Mouse (Mus musculus): ENCODE measurements at regions not wholly inside any gene's neighbourhood (a gene's known extent, or its start where the extent isn't known, plus 50 kb on each side); places are given as distances from the start of the nearest gene placed in this dataset.

- no peak overlapping the region for H3K27ac ChIP-seq (ENCODE audit: insufficient read depth, low read depth, low read length)
- WGBS = 54% methylated on average over 12 of the region's 12 CpGs
- H3K36me3 ChIP-seq (ENCODE audit: control insufficient read depth, insufficient read depth, low read length) = no peaks in the 10 kb centered on the region
- no peak for TF ChIP-seq CTCF (IDR thresholded peaks at IDR 0.05; ENCODE audit: extremely low read depth, insufficient read length, insufficient replicate concordance, low read depth, low read length)
- no peak for TF ChIP-seq POLR2A (IDR thresholded peaks at IDR 0.05; ENCODE audit: low read depth, low read length)
- H3K27me3 ChIP-seq (ENCODE audit: control insufficient read depth, insufficient read depth, low read length) = no peaks in the 10 kb centered on the region
- H3K4me3 ChIP-seq (ENCODE audit: low read depth, low read length) = no peak overlapping the region
- no peaks in the 10 kb centered on the region for H3K4me1 ChIP-seq (ENCODE audit: control insufficient read depth, insufficient read depth, insufficient read length, low read length)
These were observed 112.8 kb downstream of the Chic2 start for GRCm38 (mm10) chr5:74931765-74932164.

GRCm38 (mm10) chr5:74927543-74927942 is 117.0 kb downstream of the Chic2 start:
- Histone ChIP-seq H3K27ac (ENCODE audit: insufficient read depth, low read depth, low read length) (no peak overlapping the region), H3K4me1 (ENCODE audit: control insufficient read depth, insufficient read depth, insufficient read length, low read length) (no peaks in the 10 kb centered on the region), H3K4me3 (ENCODE audit: low read depth, low read length) (no peak overlapping the region), H3K27me3 (ENCODE audit: control insufficient read depth, insufficient read depth, low read length) (no peaks in the 10 kb centered on the region), H3K36me3 (ENCODE audit: control insufficient read depth, insufficient read depth, low read length) (no peaks in the 10 kb centered on the region)
- WGBS = 66% methylated on average over 2 of the region's 2 CpGs
- TF ChIP-seq POLR2A (IDR thresholded peaks at IDR 0.05; ENCODE audit: low read depth, low read length) (no peak), CTCF (IDR thresholded peaks at IDR 0.05; ENCODE audit: extremely low read depth, insufficient read length, insufficient replicate concordance, low read depth, low read length) (no peak)

GRCm38 (mm10) chr5:74925769-74926168 is 118.8 kb downstream of the Chic2 start:
- Histone ChIP-seq H3K27me3 (ENCODE audit: control insufficient read depth, insufficient read depth, low read length) (no peaks in the 10 kb centered on the region), H3K27ac (ENCODE audit: insufficient read depth, low read depth, low read length) (no peak overlapping the region), H3K4me1 (ENCODE audit: control insufficient read depth, insufficient read depth, insufficient read length, low read length) (peaks cover under 1% of the 10 kb centered on the region; the same call in 1 of the 2 replicates), H3K36me3 (ENCODE audit: control insufficient read depth, insufficient read depth, low read length) (no peaks in the 10 kb centered on the region), H3K4me3 (ENCODE audit: low read depth, low read length) (no peak overlapping the region)
- no peak for TF ChIP-seq POLR2A (IDR thresholded peaks at IDR 0.05; ENCODE audit: low read depth, low read length)
- no peak for TF ChIP-seq CTCF (IDR thresholded peaks at IDR 0.05; ENCODE audit: extremely low read depth, insufficient read length, insufficient replicate concordance, low read depth, low read length)
- 79% methylated on average over 10 of the region's 10 CpGs for WGBS

GRCm38 (mm10) chr5:74924031-74924533 is 120.5 kb downstream of the Chic2 start:
- no peak for TF ChIP-seq POLR2A (IDR thresholded peaks at IDR 0.05; ENCODE audit: low read depth, low read length)
- TF ChIP-seq CTCF (IDR thresholded peaks at IDR 0.05; ENCODE audit: extremely low read depth, insufficient read length, insufficient replicate concordance, low read depth, low read length) = no peak
- Histone ChIP-seq H3K27me3 (ENCODE audit: control insufficient read depth, insufficient read depth, low read length) (no peaks in the 10 kb centered on the region), H3K36me3 (ENCODE audit: control insufficient read depth, insufficient read depth, low read length) (no peaks in the 10 kb centered on the region), H3K4me1 (ENCODE audit: control insufficient read depth, insufficient read depth, insufficient read length, low read length) (peaks cover 3% of the 10 kb centered on the region; the same call in 1 of the 2 replicates), H3K27ac (ENCODE audit: insufficient read depth, low read depth, low read length) (no peak overlapping the region), H3K4me3 (ENCODE audit: low read depth, low read length) (no peak overlapping the region)
- 54% methylated on average over 4 of the region's 4 CpGs for WGBS

GRCm38 (mm10) chr5:74923337-74923736 is 121.2 kb downstream of the Chic2 start:
- H3K27ac ChIP-seq (ENCODE audit: insufficient read depth, low read depth, low read length) = no peak overlapping the region
- no peaks in the 10 kb centered on the region for H3K36me3 ChIP-seq (ENCODE audit: control insufficient read depth, insufficient read depth, low read length)
- TF ChIP-seq POLR2A (IDR thresholded peaks at IDR 0.05; ENCODE audit: low read depth, low read length) (no peak), CTCF (IDR thresholded peaks at IDR 0.05; ENCODE audit: extremely low read depth, insufficient read length, insufficient replicate concordance, low read depth, low read length) (no peak)
- no peaks in the 10 kb centered on the region for H3K27me3 ChIP-seq (ENCODE audit: control insufficient read depth, insufficient read depth, low read length)
- 82% methylated on average over 2 of the region's 2 CpGs for WGBS
- no peak overlapping the region for H3K4me3 ChIP-seq (ENCODE audit: low read depth, low read length)
- H3K4me1 ChIP-seq (ENCODE audit: control insufficient read depth, insufficient read depth, insufficient read length, low read length) = peaks cover 3% of the 10 kb centered on the region; the same call in 1 of the 2 replicates

- Histone ChIP-seq H3K27ac (ENCODE audit: insufficient read depth, low read depth, low read length) (no peak overlapping the region), H3K4me3 (ENCODE audit: low read depth, low read length) (no peak overlapping the region), H3K4me1 (ENCODE audit: control insufficient read depth, insufficient read depth, insufficient read length, low read length) (peaks cover 3% of the 10 kb centered on the region; the same call in 1 of the 2 replicates), H3K27me3 (ENCODE audit: control insufficient read depth, insufficient read depth, low read length) (no peaks in the 10 kb centered on the region), H3K36me3 (ENCODE audit: control insufficient read depth, insufficient read depth, low read length) (no peaks in the 10 kb centered on the region)
- no peak for TF ChIP-seq CTCF (IDR thresholded peaks at IDR 0.05; ENCODE audit: extremely low read depth, insufficient read length, insufficient replicate concordance, low read depth, low read length)
- TF ChIP-seq POLR2A (IDR thresholded peaks at IDR 0.05; ENCODE audit: low read depth, low read length) = no peak
- WGBS = 78% methylated on average over 6 of the region's 6 CpGs
These were observed 121.7 kb downstream of the Chic2 start for GRCm38 (mm10) chr5:74922881-74923280.

GRCm38 (mm10) chr5:74920939-74921338 is 123.6 kb downstream of the Chic2 start:
- Histone ChIP-seq H3K27ac (ENCODE audit: insufficient read depth, low read depth, low read length) (no peak overlapping the region), H3K27me3 (ENCODE audit: control insufficient read depth, insufficient read depth, low read length) (no peaks in the 10 kb centered on the region), H3K36me3 (ENCODE audit: control insufficient read depth, insufficient read depth, low read length) (no peaks in the 10 kb centered on the region), H3K4me3 (ENCODE audit: low read depth, low read length) (no peak overlapping the region), H3K4me1 (ENCODE audit: control insufficient read depth, insufficient read depth, insufficient read length, low read length) (peaks cover 3% of the 10 kb centered on the region; the same call in 1 of the 2 replicates)
- whole genome bisulfite sequencing = 10% methylated on average over 2 of the region's 2 CpGs
- TF ChIP-seq POLR2A (IDR thresholded peaks at IDR 0.05; ENCODE audit: low read depth, low read length) (no peak), CTCF (IDR thresholded peaks at IDR 0.05; ENCODE audit: extremely low read depth, insufficient read length, insufficient replicate concordance, low read depth, low read length) (no peak)

Data from small intestine, adult 2 months (tissue).